Mouse (Mus musculus) forebrain, embryonic 16.5 days (tissue): ENCODE measurements around the gene Mtch2. TPM values are rescaled to one million over a fixed set of nuclear protein-coding genes. Genes with fewer than 3 reads are reported as not detected.

Experiments
- ATAC-seq: fragments of 200-750 bp; cut with Nextera tagmentation; 2 replicates; pipeline ENCODE4 v1.8.0; 2017; ENCODE audit warnings: mild to moderate bottlenecking, moderate library complexity
- H3K27ac ChIP-seq: fragments of 300-500 bp; sonication (generic); 2 replicates; pipeline ENCODE4 v1.5.1; 2014; ENCODE audit warnings: low read length, control low read depth
- H3K27me3 ChIP-seq: fragments of 300-500 bp; sonication (generic); replicated peaks from 2 replicates; pipeline ENCODE4 v1.6.1; 2014; ENCODE audit warnings: low read length; ENCODE audit not compliant: control insufficient read depth, insufficient read depth
- H3K36me3 ChIP-seq: fragments of 300-500 bp; sonication (generic); 2 replicates; pipeline ENCODE4 v1.6.1; 2014; ENCODE audit not compliant: control insufficient read depth, insufficient read depth
- H3K4me1 ChIP-seq: fragments of 300-500 bp; sonication (generic); replicated peaks from 2 replicates; pipeline ENCODE4 v1.6.1; 2014; ENCODE audit warnings: low read length; ENCODE audit not compliant: control insufficient read depth, insufficient read depth
- H3K4me2 ChIP-seq: fragments of 300-500 bp; sonication (generic); 2 replicates; pipeline ENCODE4 v1.6.1; 2014; ENCODE audit warnings: mild to moderate bottlenecking, low read length, control low read depth
- H3K4me3 ChIP-seq: fragments of 300-500 bp; sonication (generic); replicated peaks from 2 replicates; pipeline ENCODE4 v1.5.1; 2014; ENCODE audit warnings: mild to moderate bottlenecking, low read length, control low read depth
- H3K9ac ChIP-seq: fragments of 300-500 bp; sonication (generic); replicated peaks from 2 replicates; pipeline ENCODE4 v1.6.1; 2014; ENCODE audit warnings: low read depth, low read length, control low read depth
- H3K9me3 ChIP-seq: fragments of 300-500 bp; sonication (generic); 2 replicates; pipeline ENCODE4 v1.6.1; 2016; ENCODE audit warnings: low read length; ENCODE audit not compliant: control insufficient read depth
- whole genome bisulfite sequencing: fragments of 180-500 bp; shearing (Covaris S2); extraction: QIAGEN DNeasy Blood & Tissue Kit; methylation state at CpG from one replicate; pipeline ENCODE4 v1.1.7; 2014; 5-methylcytosine and 5-hydroxymethylcytosine counted together
- polyA plus RNA-seq: library from polyadenylated mRNA; unstranded; fragments of >200 nt; fragmentation: Nextera tagmentation; extraction: Ambion mirVana; gene quantifications from 2 replicates; pipeline ENCODE4 v1.2.1, GENCODE M21; 2015

The Mtch2 gene
- polyA plus RNA-seq, 1 experiment from 2014 or later, result 287 TPM

DNA sequence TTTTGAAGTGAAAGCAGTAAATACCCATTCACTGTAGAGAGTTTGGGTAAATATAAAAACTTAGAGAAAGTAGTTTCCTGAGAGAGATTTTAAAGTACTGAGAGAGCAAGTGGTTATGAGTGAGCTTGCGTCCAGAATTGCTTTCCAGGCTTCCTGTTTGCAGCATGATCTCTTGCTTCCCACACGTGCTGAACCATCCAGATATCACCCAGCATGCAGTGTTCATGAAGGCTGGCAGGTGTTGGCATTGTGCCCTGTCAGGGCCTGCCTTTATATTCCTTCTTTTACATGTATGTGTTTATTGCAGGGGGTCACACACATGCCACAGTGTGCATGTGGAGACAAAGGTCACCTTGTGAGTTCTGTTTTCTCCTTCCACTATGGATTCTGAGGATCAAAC lies 28.3 kb downstream of the Mtch2 start:
- Histone ChIP-seq H3K9me3 (no peaks in the 10 kb centered on the region), H3K4me2 (no peak overlapping the region), H3K27me3 (no peaks in the 10 kb centered on the region), H3K4me3 (no peak overlapping the region), H3K36me3 (no peaks in the 10 kb centered on the region), H3K4me1 (peaks cover 10% of the 10 kb centered on the region), H3K9ac (no peak overlapping the region), H3K27ac (no peak overlapping the region)
- ATAC-seq, result no peak
- 73% methylated on average over 2 of the region's 2 CpGs for WGBS

DNA sequence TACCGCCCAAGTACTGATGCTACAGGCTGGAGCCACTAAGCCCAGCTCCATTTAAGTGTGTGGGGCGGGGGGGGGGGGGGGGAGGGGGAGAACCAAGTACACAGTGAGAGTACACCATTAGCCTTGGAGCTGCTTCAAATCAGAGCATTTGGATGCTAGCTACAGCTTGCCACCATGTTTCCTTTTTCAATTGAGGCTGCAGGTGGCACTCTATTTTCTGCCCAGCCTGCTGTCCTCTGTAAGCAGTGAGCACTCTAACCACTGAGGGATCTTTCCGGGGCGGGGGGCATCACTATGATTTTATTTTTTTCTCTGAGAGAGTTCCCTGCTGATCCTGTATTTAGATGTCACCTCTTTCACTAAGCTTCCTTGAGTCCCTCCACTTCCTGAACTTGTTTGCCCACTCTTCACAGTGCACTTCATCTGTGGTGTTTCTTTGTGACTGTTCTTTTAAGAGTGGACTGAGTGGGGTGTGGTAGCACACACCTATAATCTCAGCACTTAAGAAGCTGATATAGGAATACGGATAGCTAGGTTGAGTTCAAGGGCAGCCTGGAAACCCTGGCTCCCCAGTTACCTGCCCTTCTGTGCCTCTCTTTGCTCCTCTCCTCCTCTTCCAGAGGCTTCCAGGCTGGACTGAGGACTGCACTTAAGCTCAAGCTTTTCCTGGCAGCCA lies 30.8 kb downstream of the Mtch2 start:
- H3K9me3 ChIP-seq, result no peaks in the 10 kb centered on the region
- WGBS, result 77% methylated on average over 4 of the region's 5 CpGs
- no peak overlapping the region for H3K9ac ChIP-seq
- H3K27ac ChIP-seq, result no peak overlapping the region
- no peak overlapping the region for H3K4me3 ChIP-seq
- no peaks in the 10 kb centered on the region for H3K27me3 ChIP-seq
- no peak overlapping the region for H3K4me2 ChIP-seq
- peaks cover 4% of the 10 kb centered on the region for H3K4me1 ChIP-seq
- ATAC-seq, result no peak
- no peaks in the 10 kb centered on the region for H3K36me3 ChIP-seq

DNA sequence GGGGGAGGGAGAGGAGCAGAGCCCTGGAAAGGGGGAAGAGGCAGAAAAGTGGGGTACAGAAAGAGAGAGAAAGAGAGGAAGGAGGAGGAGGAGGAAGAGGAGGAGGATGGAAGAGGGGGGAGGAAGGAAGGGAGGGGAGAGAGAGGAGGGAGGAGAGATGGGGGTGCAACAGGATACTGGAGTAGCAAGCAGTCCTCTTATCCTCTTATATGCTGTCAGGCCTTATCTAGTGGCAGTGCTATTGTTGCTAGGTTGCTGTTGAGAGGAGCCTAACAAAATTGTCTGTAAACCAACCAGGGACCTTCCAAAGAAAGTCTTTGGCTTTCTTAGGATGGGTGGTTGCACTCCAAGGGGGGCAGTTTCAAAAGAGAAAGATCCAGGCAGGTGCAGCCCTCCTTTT lies 32.5 kb downstream of the Mtch2 start:
- Histone ChIP-seq H3K9me3 (no peaks in the 10 kb centered on the region), H3K27me3 (no peaks in the 10 kb centered on the region), H3K27ac (no peak overlapping the region), H3K9ac (no peak overlapping the region), H3K4me2 (no peak overlapping the region), H3K4me3 (no peak overlapping the region), H3K36me3 (no peaks in the 10 kb centered on the region), H3K4me1 (peaks cover 7% of the 10 kb centered on the region)
- ATAC-seq, result no peak

DNA sequence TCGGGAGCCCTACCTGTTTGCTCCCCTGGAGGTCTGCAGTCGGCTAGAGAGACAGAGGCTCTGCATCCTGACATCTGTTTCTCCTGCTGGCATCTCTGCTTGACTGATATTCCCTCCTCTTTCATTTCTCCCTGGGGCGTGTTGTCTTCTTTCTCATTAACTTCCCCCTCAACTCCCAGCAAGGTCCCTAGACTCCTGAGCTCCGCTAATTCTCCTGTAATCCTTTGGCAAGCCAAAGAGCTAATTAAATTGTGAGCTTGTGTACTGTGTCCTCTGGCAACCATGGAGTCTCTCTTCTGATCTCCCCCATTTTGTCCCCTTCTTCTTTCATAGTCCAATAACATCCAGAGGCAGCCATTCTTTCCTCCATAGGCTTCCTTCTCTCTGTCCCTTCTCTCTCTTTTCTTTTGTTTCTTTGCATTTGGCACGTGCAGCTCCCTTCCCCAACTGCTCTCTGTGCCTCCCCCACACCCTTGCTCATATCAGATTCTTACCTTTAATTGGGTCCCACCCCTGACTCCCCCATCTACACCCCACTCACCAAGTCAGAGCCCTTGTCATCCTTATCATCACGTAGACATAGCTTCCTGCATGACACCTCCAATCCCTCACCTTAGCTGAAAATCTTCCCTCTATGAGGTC lies 33.3 kb downstream of the Mtch2 start:
- no peak overlapping the region for H3K4me3 ChIP-seq
- no peaks in the 10 kb centered on the region for H3K27me3 ChIP-seq
- no peak for ATAC-seq
- no peak overlapping the region for H3K9ac ChIP-seq
- H3K9me3 ChIP-seq, result no peaks in the 10 kb centered on the region
- no peaks in the 10 kb centered on the region for H3K36me3 ChIP-seq
- 5% methylated on average over 6 of the region's 6 CpGs for WGBS
- H3K4me1 ChIP-seq, result peaks cover 11% of the 10 kb centered on the region
- no peak overlapping the region for H3K27ac ChIP-seq
- no peak overlapping the region for H3K4me2 ChIP-seq

DNA sequence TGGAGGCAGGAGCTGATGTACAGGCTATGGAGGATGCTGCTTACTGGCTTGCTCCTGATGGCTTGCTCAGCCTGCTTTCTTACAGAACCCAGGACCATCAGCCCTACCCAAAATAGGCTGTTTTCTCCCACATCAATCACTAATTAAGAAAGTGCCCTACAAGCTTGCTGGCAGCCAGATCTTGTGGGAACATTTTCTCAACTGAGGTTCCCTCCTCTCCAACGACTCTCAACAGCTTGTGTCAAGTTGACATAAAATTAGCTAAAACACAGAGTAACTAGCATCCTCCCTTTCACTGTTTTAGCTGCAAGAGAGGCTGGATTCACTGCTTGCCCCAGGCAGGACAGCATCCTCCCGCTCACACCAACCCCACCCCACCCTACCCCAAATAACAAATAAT lies 34.9 kb downstream of the Mtch2 start:
- WGBS, result 76% methylated on average over 2 of the region's 2 CpGs
- H3K4me2 ChIP-seq, result no peak overlapping the region
- no peak overlapping the region for H3K27ac ChIP-seq
- H3K36me3 ChIP-seq, result no peaks in the 10 kb centered on the region
- no peak overlapping the region for H3K9ac ChIP-seq
- no peak overlapping the region for H3K4me3 ChIP-seq
- no peaks in the 10 kb centered on the region for H3K9me3 ChIP-seq
- ATAC-seq, result no peak
- peaks cover 16% of the 10 kb centered on the region for H3K4me1 ChIP-seq
- H3K27me3 ChIP-seq, result no peaks in the 10 kb centered on the region

DNA sequence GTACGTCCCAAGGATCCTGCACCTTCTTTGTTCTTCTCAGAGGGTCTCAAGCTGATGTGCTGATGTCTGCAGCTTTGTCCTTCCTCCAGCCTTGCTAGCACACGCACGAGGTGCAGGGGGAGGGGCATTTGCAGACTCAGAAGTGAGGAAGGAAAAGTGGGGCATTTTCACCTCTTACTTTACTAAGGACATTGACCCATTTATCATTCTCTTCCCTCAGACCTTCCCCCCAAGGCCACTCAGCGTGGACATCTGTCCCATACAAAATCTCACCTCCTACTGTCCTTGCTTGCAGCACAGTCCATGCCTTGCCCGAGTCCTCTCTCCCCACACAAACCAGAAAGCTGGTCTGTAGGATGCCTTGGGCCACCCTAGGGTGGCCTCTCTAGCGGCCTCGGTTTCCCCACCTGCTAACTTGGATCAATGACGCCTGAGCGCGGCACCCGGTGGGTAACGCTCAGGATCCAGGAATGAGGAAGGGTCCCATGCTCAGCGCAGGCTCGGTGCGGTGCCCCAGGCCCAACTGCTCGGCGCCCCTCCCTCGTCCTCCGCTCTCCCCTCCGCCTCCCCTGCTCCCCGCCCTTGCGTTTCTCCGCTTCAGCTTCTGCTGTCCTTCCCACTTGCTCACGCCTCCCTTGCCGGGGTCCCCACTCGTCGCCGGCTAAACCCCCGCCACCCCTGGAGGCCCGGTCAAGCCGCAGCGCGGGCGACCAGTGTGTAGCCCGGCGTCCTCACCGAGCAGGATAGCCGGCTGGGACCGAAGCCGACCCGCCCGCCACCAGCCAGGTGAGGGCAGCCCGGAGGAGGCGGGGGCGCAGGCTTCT lies 38.5 kb downstream of the Mtch2 start, which contains the start of gene C1qtnf4:
C1qtnf4 (plus strand) TSS at position 643 of the 824 bp plus-strand sequence.
- Histone ChIP-seq H3K27ac (peak within 1 kb of the TSS; percentile 80), H3K9ac (peak within 1 kb of the TSS; percentile 83), H3K4me2 (peak within 1 kb of the TSS; percentile 69), H3K9me3 (no peaks in the 10 kb centered on the region), H3K4me3 (peak within 1 kb of the TSS; percentile 72), H3K4me1 (peaks cover 33% of the 10 kb centered on the region), H3K27me3 (0 out of 2 replicates have a peak, but pooled peaks cover 6% of the 10 kb centered on the region), H3K36me3 (no peaks in the 10 kb centered on the region)
- under 1% methylated on average over 45 of the region's 45 CpGs for WGBS
- ATAC-seq, result peak; percentile 84

DNA sequence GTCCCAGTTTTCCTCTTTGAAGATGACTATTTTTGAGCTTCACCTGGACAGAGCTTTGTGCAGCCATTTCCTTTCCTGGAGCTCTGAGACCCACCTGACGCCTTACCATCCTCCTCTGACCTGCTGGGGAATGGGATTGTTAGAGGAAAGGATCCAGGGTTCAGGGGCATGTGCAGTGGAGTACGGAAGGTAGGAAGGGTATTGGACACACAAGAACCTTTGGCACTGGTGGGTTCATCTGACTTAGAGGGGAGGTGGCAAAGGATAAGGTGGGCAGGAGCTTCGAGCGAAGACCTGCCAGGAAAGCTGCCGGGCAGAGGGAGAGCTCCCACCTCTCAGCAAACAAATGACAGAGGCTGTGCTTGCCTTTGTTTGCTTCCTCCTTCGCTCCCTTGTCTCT lies 39.5 kb downstream of the Mtch2 start:
- H3K4me3 ChIP-seq, result peak overlapping the region; percentile 72
- H3K27ac ChIP-seq, result peak overlapping the region; percentile 80
- peak overlapping the region; percentile 69 for H3K4me2 ChIP-seq
- H3K4me1 ChIP-seq, result peaks cover 33% of the 10 kb centered on the region
- no peaks in the 10 kb centered on the region for H3K36me3 ChIP-seq
- H3K9ac ChIP-seq, result peak overlapping the region; percentile 83
- H3K27me3 ChIP-seq, result 0 out of 2 replicates have a peak, but pooled peaks cover 6% of the 10 kb centered on the region
- no peaks in the 10 kb centered on the region for H3K9me3 ChIP-seq
- no peak for ATAC-seq
- 27% methylated on average over 6 of the region's 6 CpGs for WGBS

DNA sequence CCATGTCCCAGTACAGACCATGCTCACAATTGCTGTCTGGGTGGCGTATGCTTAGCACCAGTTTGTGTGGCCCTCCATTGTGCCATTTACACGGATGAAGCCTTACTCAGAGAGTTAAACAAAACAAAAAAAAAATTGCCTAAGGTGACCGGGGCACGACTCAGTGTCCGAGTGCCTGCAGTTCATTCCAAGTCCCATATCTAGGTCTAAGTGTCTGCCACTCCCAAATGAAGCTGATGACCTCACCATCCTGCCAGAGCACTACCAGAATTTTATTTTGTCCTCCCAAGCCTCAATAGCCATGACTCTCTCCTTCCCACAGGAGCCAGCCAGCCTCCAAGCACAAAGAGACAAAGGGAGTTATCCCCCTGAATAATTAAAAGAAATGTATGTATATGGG lies 40.7 kb downstream of the Mtch2 start:
- H3K4me3 ChIP-seq, result peak overlapping the region; percentile 72
- no peak overlapping the region for H3K27ac ChIP-seq
- WGBS, result 66% methylated on average over 5 of the region's 5 CpGs
- H3K9me3 ChIP-seq, result no peaks in the 10 kb centered on the region
- peak overlapping the region; percentile 69 for H3K4me2 ChIP-seq
- H3K36me3 ChIP-seq, result peaks cover 4% of the 10 kb centered on the region; the same call in 1 of the 2 replicates
- 0 out of 2 replicates have a peak, but pooled peaks cover 6% of the 10 kb centered on the region for H3K27me3 ChIP-seq
- peak overlapping the region; percentile 83 for H3K9ac ChIP-seq
- no peak for ATAC-seq
- peaks cover 33% of the 10 kb centered on the region for H3K4me1 ChIP-seq
